Comparison of ENCODE assay signal across 15 mouse cellular contexts in genomic region chr2:144329451-144329850, GRCm38 (mm10). TPM values are rescaled to one million over a fixed set of nuclear protein-coding genes. Genes with fewer than 3 reads are reported as not detected.
DNase-seq lines count a peak whose midpoint lies in the region; ATAC-seq and TF ChIP-seq lines count a peak whose summit lies in the region.
"Had no signal": no experiment of that assay in that cellular context is flagged by ENCODE, and none has a peak within 500 bp of the region (broad histone marks: within the 10 kb centered on the region; RNA-seq: fewer than 3 reads in every experiment).

No protein-coding gene starts in this region.

- peak overlapping the region; percentile 69 for H3K4me3 ChIP-seq in heart, embryonic 10.5 days
- H3K4me3 ChIP-seq in lung, embryonic 14.5 days (ENCODE audit: low read depth, low read length), result peak overlapping the region; percentile 53
- H3K4me3 ChIP-seq in embryonic facial prominence, embryonic 13.5 days, result peak overlapping the region; percentile 60
- no peak overlapping the region for H3K4me3 ChIP-seq in neural tube, embryonic 13.5 days
- H3K4me3 ChIP-seq in gastrocnemius, adult 2 months, result no peak overlapping the region

- peak overlapping the region; percentile 95 for H3K4me2 ChIP-seq in lung, embryonic 14.5 days
- peak overlapping the region; percentile 98 for H3K4me2 ChIP-seq in embryonic facial prominence, embryonic 13.5 days
- H3K4me2 ChIP-seq in neural tube, embryonic 13.5 days, result peak overlapping the region; percentile 10; the same call in 1 of the 2 replicates

- no peak overlapping the region for H3K9ac ChIP-seq in lung, embryonic 14.5 days
- no peak overlapping the region for H3K9ac ChIP-seq in embryonic facial prominence, embryonic 13.5 days
- no peak overlapping the region for H3K9ac ChIP-seq in neural tube, embryonic 13.5 days
- H3K9ac ChIP-seq: liver, embryonic 14.5 days had no signal

- WGBS in heart, embryonic 10.5 days, result 4% methylated on average over 10 of the region's 10 CpGs
- WGBS in lung, embryonic 14.5 days, result 7% methylated on average over 9 of the region's 10 CpGs
- WGBS in embryonic facial prominence, embryonic 13.5 days, result 4% methylated on average over 10 of the region's 10 CpGs
- 6% methylated on average over 8 of the region's 10 CpGs for WGBS in neural tube, embryonic 13.5 days

- no peak for TF ChIP-seq CTCF in lung, embryonic 14.5 days (IDR thresholded peaks at IDR 0.05; ENCODE audit: low read depth)
- no peak for TF ChIP-seq CTCF in gastrocnemius, adult 2 months (IDR thresholded peaks at IDR 0.05)

- no peaks in the 10 kb centered on the region for H3K36me3 ChIP-seq in heart, embryonic 10.5 days
- H3K36me3 ChIP-seq in lung, embryonic 14.5 days (ENCODE audit: insufficient read depth), result no peaks in the 10 kb centered on the region
- no peaks in the 10 kb centered on the region for H3K36me3 ChIP-seq in embryonic facial prominence, embryonic 13.5 days
- H3K36me3 ChIP-seq in neural tube, embryonic 13.5 days, result no peaks in the 10 kb centered on the region

- ATAC-seq in lung, embryonic 14.5 days (ENCODE audit: insufficient read depth), result no peak
- ATAC-seq in embryonic facial prominence, embryonic 13.5 days (ENCODE audit: insufficient number of reproducible peaks, insufficient read depth, low FRiP score, low TSS enrichment, low read depth), result no peak
- ATAC-seq in neural tube, embryonic 13.5 days (ENCODE audit: low read depth), result no peak
- ATAC-seq: Patski had no signal

- intact Hi-C loops in heart, postnatal 36 days (cut with DNase I), result no loop called here
- intact Hi-C loops in gastrocnemius, adult 2 months (cut with DNase I), result no loop called here

- DNase-seq in heart, embryonic 10.5 days (ENCODE audit: low spot score), result no peak
- DNase-seq in heart, postnatal 36 days, result no peak
- no peak for DNase-seq in lung, embryonic 14.5 days
- no peak for DNase-seq in lung, postnatal 36 days
- DNase-seq in cerebellum, postnatal 36 days, result no peak
- no peak for DNase-seq in gastrocnemius, adult 2 months
- DNase-seq: cerebellum, adult 2 months; heart, postnatal 14 days had no signal

- H3K9me3 ChIP-seq in heart, embryonic 10.5 days, result no peaks in the 10 kb centered on the region
- no peaks in the 10 kb centered on the region for H3K9me3 ChIP-seq in lung, embryonic 14.5 days (ENCODE audit: low read depth, low read length)
- no peaks in the 10 kb centered on the region for H3K9me3 ChIP-seq in embryonic facial prominence, embryonic 13.5 days
- H3K9me3 ChIP-seq in neural tube, embryonic 13.5 days, result no peaks in the 10 kb centered on the region

- H3K27ac ChIP-seq in heart, embryonic 10.5 days, result no peak overlapping the region
- H3K27ac ChIP-seq in lung, embryonic 14.5 days (ENCODE audit: low read depth), result no peak overlapping the region
- H3K27ac ChIP-seq in embryonic facial prominence, embryonic 13.5 days, result no peak overlapping the region
- no peak overlapping the region for H3K27ac ChIP-seq in neural tube, embryonic 13.5 days (replicated peaks)
- H3K27ac ChIP-seq in gastrocnemius, adult 2 months, result no peak overlapping the region
- H3K27ac ChIP-seq: liver, embryonic 14.5 days had no signal

- H3K27me3 ChIP-seq in heart, embryonic 10.5 days (ENCODE audit: insufficient read depth, poor library complexity, severe bottlenecking), result peaks cover 75% of the 10 kb centered on the region
- H3K27me3 ChIP-seq in lung, embryonic 14.5 days (ENCODE audit: insufficient read depth, low read length), result peaks cover 53% of the 10 kb centered on the region
- peaks cover 73% of the 10 kb centered on the region for H3K27me3 ChIP-seq in embryonic facial prominence, embryonic 13.5 days
- H3K27me3 ChIP-seq in neural tube, embryonic 13.5 days, result peaks cover 76% of the 10 kb centered on the region

- H3K4me1 ChIP-seq in heart, embryonic 10.5 days, result peaks cover 37% of the 10 kb centered on the region
- H3K4me1 ChIP-seq in lung, embryonic 14.5 days (ENCODE audit: insufficient read depth), result no peaks in the 10 kb centered on the region
- H3K4me1 ChIP-seq in embryonic facial prominence, embryonic 13.5 days, result peaks cover 41% of the 10 kb centered on the region
- peaks cover 37% of the 10 kb centered on the region for H3K4me1 ChIP-seq in neural tube, embryonic 13.5 days (replicated peaks)

RNA-seq across cellular contexts. Expression of gene Ovol2, which starts 2.5 kb away (rescaled TPM):
- 0.60 TPM in 1 of 2 replicates, not detected in the other for polyA plus RNA-seq in heart, embryonic 10.5 days (2016; fragmentation: Nextera tagmentation; extraction: Ambion mirVana)
- total RNA-seq in heart, postnatal 36 days (2021), result not detected
- 3.1 and 3.4 TPM in 2 replicates for polyA plus RNA-seq in lung, embryonic 14.5 days (2014; fragmentation: Nextera tagmentation; extraction: Ambion mirVana)
- 3.2 TPM in 2 replicates for polyA plus RNA-seq in embryonic facial prominence, embryonic 13.5 days (2015; fragmentation: Nextera tagmentation; extraction: Ambion mirVana)
- 0.21 TPM in 1 of 2 replicates, not detected in the other for polyA plus RNA-seq in neural tube, embryonic 13.5 days (2015; fragmentation: Nextera tagmentation; extraction: Ambion mirVana)
- total RNA-seq in gastrocnemius, adult 2 months (2021), result not detected
- total RNA-seq: heart, postnatal 14 days; monocyte, adult 5-6 weeks had no signal
- polyA plus RNA-seq: cerebellum, adult 2 months; Patski had no signal

RNA-seq across cellular contexts. Expression of gene Kat14, which starts 39.3 kb away (rescaled TPM):
- polyA plus RNA-seq in heart, embryonic 10.5 days (2016; fragmentation: Nextera tagmentation; extraction: Ambion mirVana), result 35.3 and 40.7 TPM in 2 replicates
- total RNA-seq in heart, postnatal 36 days (2021), result 10 to 100 TPM; 22.6 to 23.3 TPM
- 40.1 and 43.7 TPM in 2 replicates for polyA plus RNA-seq in lung, embryonic 14.5 days (2014; fragmentation: Nextera tagmentation; extraction: Ambion mirVana)
- 43.5 and 44.3 TPM in 2 replicates for polyA plus RNA-seq in embryonic facial prominence, embryonic 13.5 days (2015; fragmentation: Nextera tagmentation; extraction: Ambion mirVana)
- 27.5 and 31.1 TPM in 2 replicates for polyA plus RNA-seq in neural tube, embryonic 13.5 days (2015; fragmentation: Nextera tagmentation; extraction: Ambion mirVana)
- 10 to 100 TPM; 21.3 to 25.4 TPM for total RNA-seq in gastrocnemius, adult 2 months (2021)

RNA-seq across cellular contexts. Expression of gene Pet117, which starts 39.3 kb away (rescaled TPM):
- polyA plus RNA-seq in heart, embryonic 10.5 days (2016; fragmentation: Nextera tagmentation; extraction: Ambion mirVana), result not detected in 2 replicates
- total RNA-seq in heart, postnatal 36 days (2021), result 10 to 100 TPM in 1 of 2 experiments, 1 to 10 TPM in 1; 9.1 to 10.9 TPM
- 0.80 and 1.4 TPM in 2 replicates for polyA plus RNA-seq in lung, embryonic 14.5 days (2014; fragmentation: Nextera tagmentation; extraction: Ambion mirVana)
- polyA plus RNA-seq in embryonic facial prominence, embryonic 13.5 days (2015; fragmentation: Nextera tagmentation; extraction: Ambion mirVana), result 6.4 and 7.7 TPM in 2 replicates
- 2.4 and 6.1 TPM in 2 replicates for polyA plus RNA-seq in neural tube, embryonic 13.5 days (2015; fragmentation: Nextera tagmentation; extraction: Ambion mirVana)
- total RNA-seq in gastrocnemius, adult 2 months (2021), result 1 to 10 TPM; 5.2 to 8.4 TPM
- total RNA-seq: monocyte, adult 5-6 weeks had no signal
- polyA plus RNA-seq: cerebellum, adult 2 months; forebrain, embryonic 11.5 days; large intestine, adult 2 months had no signal

RNA-seq across cellular contexts. Expression of gene Snx5, which starts 58.7 kb away (rescaled TPM):
- 119 and 128 TPM in 2 replicates for polyA plus RNA-seq in heart, embryonic 10.5 days (2016; fragmentation: Nextera tagmentation; extraction: Ambion mirVana)
- total RNA-seq in heart, postnatal 36 days (2021), result 10 to 100 TPM; 54.1 to 57.4 TPM
- polyA plus RNA-seq in lung, embryonic 14.5 days (2014; fragmentation: Nextera tagmentation; extraction: Ambion mirVana), result 135 and 139 TPM in 2 replicates
- polyA plus RNA-seq in embryonic facial prominence, embryonic 13.5 days (2015; fragmentation: Nextera tagmentation; extraction: Ambion mirVana), result 124 TPM in 2 replicates
- 76.1 and 79.7 TPM in 2 replicates for polyA plus RNA-seq in neural tube, embryonic 13.5 days (2015; fragmentation: Nextera tagmentation; extraction: Ambion mirVana)
- total RNA-seq in gastrocnemius, adult 2 months (2021), result 10 to 100 TPM; 52.0 to 60.6 TPM

RNA-seq across cellular contexts. Expression of gene Mgme1, which starts 59.0 kb away (rescaled TPM):
- 24.7 TPM in 2 replicates for polyA plus RNA-seq in heart, embryonic 10.5 days (2016; fragmentation: Nextera tagmentation; extraction: Ambion mirVana)
- total RNA-seq in heart, postnatal 36 days (2021), result 10 to 100 TPM; 12.4 to 14.4 TPM
- polyA plus RNA-seq in lung, embryonic 14.5 days (2014; fragmentation: Nextera tagmentation; extraction: Ambion mirVana), result 21.3 and 22.6 TPM in 2 replicates
- polyA plus RNA-seq in embryonic facial prominence, embryonic 13.5 days (2015; fragmentation: Nextera tagmentation; extraction: Ambion mirVana), result 17.5 and 19.2 TPM in 2 replicates
- 11.4 and 12.0 TPM in 2 replicates for polyA plus RNA-seq in neural tube, embryonic 13.5 days (2015; fragmentation: Nextera tagmentation; extraction: Ambion mirVana)
- 10 to 100 TPM; 10.2 to 11.9 TPM for total RNA-seq in gastrocnemius, adult 2 months (2021)

Comparison
In these comparisons a context has a peak if more than half of its experiments do, and no peak if none do; other contexts are left out.
1. H3K4me3 ChIP-seq: peak in heart, embryonic 10.5 days (single experiment), lung, embryonic 14.5 days (single experiment) and embryonic facial prominence, embryonic 13.5 days (single experiment); none in neural tube, embryonic 13.5 days (single experiment) and gastrocnemius, adult 2 months (single experiment).
2. H3K4me2 ChIP-seq: peak in every context shown above with its lines; median percentile 98 in embryonic facial prominence, embryonic 13.5 days; 95 in lung, embryonic 14.5 days; 10 in neural tube, embryonic 13.5 days.